Mouse (Mus musculus) C2C12 (cell line): ENCODE results near the gene Ppia. TPM values are rescaled to one million over a fixed set of nuclear protein-coding genes. Genes with fewer than 3 reads are reported as not detected.

Source experiments
- H3K27me3 ChIP-seq: one replicate; pipeline ENCODE4 v1.6.1; 2011; ENCODE audit not compliant: control insufficient read depth, insufficient read depth, insufficient read length
- H3K36me3 ChIP-seq: one replicate; pipeline ENCODE4 v1.6.1; 2011; ENCODE audit not compliant: control insufficient read depth, insufficient read depth
- H3K4me3 ChIP-seq: one replicate; pipeline ENCODE4 v1.5.1; 2011; ENCODE audit warnings: mild to moderate bottlenecking, control low read depth; ENCODE audit not compliant: poor library complexity, insufficient read depth, severe bottlenecking
- H3K79me2 ChIP-seq: one replicate; pipeline ENCODE4 v1.6.1; 2011; ENCODE audit not compliant: control insufficient read depth, insufficient read depth
- H3K79me3 ChIP-seq: one replicate; pipeline ENCODE4 v1.6.1; 2011; ENCODE audit warnings: low read depth, control low read depth
- H3ac ChIP-seq: one replicate; pipeline ENCODE3; 2011; ENCODE audit warnings: low read depth; ENCODE audit not compliant: control insufficient read depth, insufficient read length
- CEBPB ChIP-seq: IDR thresholded peaks from one replicate; pipeline ENCODE4 v1.6.1; 2011; ENCODE audit warnings: low read depth, mild to moderate bottlenecking, control low read depth, moderate library complexity
- CTCF ChIP-seq: IDR thresholded peaks from one replicate; pipeline ENCODE4 v1.5.1; 2011; ENCODE audit not compliant: control insufficient read depth, insufficient read depth, insufficient read length
- FOSL1 ChIP-seq: IDR thresholded peaks from one replicate; pipeline ENCODE4 v1.8.0; 2011; ENCODE audit warnings: mild to moderate bottlenecking, low read length; ENCODE audit not compliant: poor library complexity, insufficient read depth, severe bottlenecking
- MAX ChIP-seq: IDR thresholded peaks from one replicate; pipeline ENCODE4 v1.6.1; 2011; ENCODE audit warnings: mild to moderate bottlenecking, control low read depth
- MYOD1 ChIP-seq: IDR thresholded peaks from one replicate; pipeline ENCODE4 v1.6.1; 2011; ENCODE audit warnings: low read depth; ENCODE audit not compliant: control insufficient read depth, insufficient read length
- MYOG ChIP-seq: IDR thresholded peaks from one replicate; pipeline ENCODE4 v1.6.1; 2011; ENCODE audit not compliant: control insufficient read depth, insufficient read length; ENCODE audit errors: extremely low read depth
- USF1 ChIP-seq: IDR thresholded peaks from one replicate; pipeline ENCODE4 v1.6.1; 2011; ENCODE audit warnings: low read depth, mild to moderate bottlenecking, control low read depth, moderate library complexity
- polyA plus RNA-seq: library from polyadenylated mRNA; unstranded; fragments of >200 nt; fragmentation: generic; extraction: Trizol; gene quantifications from one replicate; pipeline ENCODE4 v1.2.1, GENCODE M21; 2012; ENCODE audit warnings: missing spikeins

The Ppia gene
- polyA plus RNA-seq, 1 experiment = 4,929 TPM

DNA sequence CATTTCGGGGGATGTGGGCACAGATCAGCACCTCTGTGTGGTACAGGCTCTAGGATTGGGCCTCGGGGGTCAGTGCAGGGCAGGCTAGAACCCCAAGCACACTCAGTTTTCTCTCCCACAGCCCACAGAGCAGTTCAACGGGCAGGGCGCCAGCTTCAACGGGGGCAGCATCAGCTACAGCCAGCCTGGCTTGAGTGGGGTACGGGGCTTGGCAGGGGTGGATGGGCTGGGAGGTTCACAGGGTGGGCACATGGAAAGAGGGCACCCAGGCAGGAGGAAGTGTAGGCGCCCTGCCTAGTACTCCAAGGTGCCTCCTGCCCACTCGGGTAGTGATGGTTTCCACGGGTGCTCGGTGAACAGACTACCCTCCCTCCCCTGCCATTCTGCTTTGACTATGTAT, 17.1 kb upstream of the Ppia start:
- peaks cover 41% of the 10 kb centered on the region for H3K36me3 ChIP-seq
- no peaks in the 10 kb centered on the region for H3K79me2 ChIP-seq
- no peak overlapping the region for H3K4me3 ChIP-seq
- TF ChIP-seq MYOD1 (no peak), MYOG (no peak), USF1 (no peak), CTCF (no peak), MAX (no peak), FOSL1 (no peak), CEBPB (no peak)
- no peak overlapping the region for H3ac ChIP-seq
- no peaks in the 10 kb centered on the region for H3K27me3 ChIP-seq
- no peaks in the 10 kb centered on the region for H3K79me3 ChIP-seq

DNA sequence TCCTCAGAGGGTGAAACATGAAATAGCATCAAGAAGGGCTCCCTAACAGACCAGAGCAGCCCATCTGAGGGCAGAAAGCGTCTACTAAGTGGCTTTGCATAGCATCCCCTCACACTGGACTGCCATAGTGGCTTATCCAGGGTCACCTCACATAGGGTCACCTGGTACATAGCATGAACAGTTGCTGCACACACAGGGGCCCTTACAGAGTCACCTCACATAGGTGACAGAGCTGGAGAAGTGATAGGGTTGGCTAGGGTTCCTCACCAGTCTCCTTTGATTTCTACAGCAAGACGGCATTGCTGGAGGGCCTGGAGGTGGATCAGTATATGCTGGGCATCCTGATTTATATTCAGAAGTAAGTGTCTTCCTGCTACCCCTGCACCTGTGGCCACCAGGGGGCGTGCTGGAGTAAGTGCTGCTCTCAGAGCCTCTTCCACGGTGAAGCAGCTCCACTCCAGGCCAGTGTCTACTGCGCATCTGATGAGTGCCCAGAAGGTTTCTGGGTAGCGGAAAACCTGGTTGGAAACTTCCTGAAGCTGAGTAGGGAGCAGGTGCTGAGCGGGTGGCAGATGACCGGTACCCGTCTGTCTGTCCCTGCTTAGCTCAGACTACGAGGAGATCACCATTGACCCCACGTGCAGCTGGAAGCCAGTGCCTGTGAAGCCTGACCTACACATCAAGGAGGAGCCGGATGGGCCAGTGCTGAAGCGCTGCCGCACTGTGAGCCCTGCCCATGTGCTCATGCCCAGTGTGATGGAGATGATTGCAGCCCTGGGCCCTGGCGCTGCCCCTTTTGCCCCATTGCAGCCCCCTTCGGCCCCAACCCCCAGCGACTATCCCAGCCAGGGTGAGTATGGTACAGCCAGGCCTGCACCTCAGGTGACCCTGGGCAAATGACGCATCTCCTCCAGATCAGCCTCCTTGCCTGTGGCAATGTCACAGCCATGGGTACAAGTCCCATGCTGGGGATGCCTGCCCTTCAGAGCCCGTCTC, 12.4 kb upstream of the Ppia start:
- no peak for TF ChIP-seq CEBPB
- TF ChIP-seq CTCF = peak; percentile 65
- Histone ChIP-seq H3K79me3 (no peaks in the 10 kb centered on the region), H3K79me2 (no peaks in the 10 kb centered on the region), H3ac (no peak overlapping the region), H3K36me3 (peaks cover 51% of the 10 kb centered on the region), H3K4me3 (peak overlapping the region; percentile 6), H3K27me3 (no peaks in the 10 kb centered on the region)

DNA sequence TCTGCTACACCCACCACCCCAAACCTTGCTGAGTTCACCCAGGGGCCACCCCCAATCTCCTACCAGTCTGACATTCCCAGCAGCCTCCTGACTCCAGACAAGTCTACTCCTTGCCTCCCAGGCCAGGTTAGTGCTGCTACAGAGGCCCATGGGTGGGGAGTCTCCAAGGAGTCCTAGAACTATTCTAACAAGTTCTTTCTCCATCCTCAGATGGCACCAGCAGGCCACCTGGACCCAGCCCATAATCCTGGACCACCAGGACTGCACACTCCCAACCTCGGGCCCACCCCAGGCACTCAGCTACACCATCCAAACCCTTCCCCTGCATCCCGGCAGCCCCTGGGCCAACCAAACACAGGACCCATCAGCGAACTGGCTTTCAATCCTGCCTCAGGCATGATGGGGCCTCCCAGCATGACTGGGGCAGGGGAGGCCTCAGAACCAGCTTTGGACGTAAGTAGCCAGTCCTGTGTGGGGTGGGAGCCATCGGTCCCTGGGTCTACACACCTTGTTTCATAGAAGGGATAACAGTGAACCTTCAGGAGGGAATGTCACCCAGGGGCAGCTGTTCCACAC, 11.3 kb upstream of the Ppia start:
- TF ChIP-seq CTCF = no peak
- TF ChIP-seq CEBPB = no peak
- no peak for TF ChIP-seq MYOD1
- TF ChIP-seq FOSL1 = no peak
- no peak for TF ChIP-seq MYOG
- no peak for TF ChIP-seq USF1
- no peak for TF ChIP-seq MAX
- Histone ChIP-seq H3K79me2 (no peaks in the 10 kb centered on the region), H3K4me3 (no peak overlapping the region), H3K27me3 (no peaks in the 10 kb centered on the region), H3K79me3 (no peaks in the 10 kb centered on the region), H3K36me3 (peaks cover 51% of the 10 kb centered on the region), H3ac (no peak overlapping the region)

DNA sequence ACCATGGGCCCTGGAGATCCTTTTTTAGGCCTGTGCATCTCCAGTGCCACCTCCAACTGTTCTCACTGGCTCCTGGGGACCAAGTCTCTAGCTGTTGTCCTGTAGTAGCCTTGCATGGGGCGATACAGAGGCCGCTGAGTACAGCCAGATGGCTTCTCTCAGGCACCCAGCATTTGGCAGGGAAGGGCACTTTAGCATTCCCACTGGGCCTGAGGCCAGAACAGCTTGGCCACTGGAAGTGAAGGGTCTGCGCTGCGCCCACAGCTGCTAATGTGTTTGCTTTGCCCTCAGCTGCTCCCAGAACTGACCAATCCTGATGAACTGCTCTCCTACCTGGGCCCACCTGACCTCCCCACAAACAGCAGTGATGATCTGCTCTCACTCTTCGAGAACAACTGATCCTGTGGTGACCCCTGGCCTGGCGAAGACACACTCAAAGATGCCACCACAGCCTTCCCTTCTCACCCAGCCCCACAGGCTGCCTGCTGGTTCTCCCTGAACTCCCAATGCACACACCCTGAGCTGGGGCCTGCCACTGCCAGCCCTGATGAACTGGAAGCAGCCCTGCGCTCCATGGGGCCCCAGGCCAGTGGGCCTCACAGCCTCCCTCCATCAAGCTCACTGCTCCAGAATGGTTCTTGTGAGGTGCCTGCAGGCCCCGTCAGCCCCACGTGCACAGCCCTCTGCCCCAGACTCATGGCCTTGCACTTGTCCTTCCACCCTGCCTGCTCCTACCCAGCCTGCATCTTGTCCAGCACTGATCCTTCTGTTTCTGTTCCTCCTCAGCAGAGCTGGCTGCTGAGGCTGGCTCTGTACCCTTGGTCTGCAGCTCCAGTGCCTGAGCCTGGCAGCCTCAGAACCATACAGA, 10.3 kb upstream of the Ppia start:
- Histone ChIP-seq H3K79me2 (no peaks in the 10 kb centered on the region), H3ac (no peak overlapping the region), H3K79me3 (no peaks in the 10 kb centered on the region), H3K27me3 (no peaks in the 10 kb centered on the region), H3K36me3 (peaks cover 43% of the 10 kb centered on the region), H3K4me3 (no peak overlapping the region)
- TF ChIP-seq CEBPB (no peak), USF1 (no peak), FOSL1 (no peak), CTCF (no peak), MYOD1 (no peak), MAX (no peak), MYOG (no peak)

DNA sequence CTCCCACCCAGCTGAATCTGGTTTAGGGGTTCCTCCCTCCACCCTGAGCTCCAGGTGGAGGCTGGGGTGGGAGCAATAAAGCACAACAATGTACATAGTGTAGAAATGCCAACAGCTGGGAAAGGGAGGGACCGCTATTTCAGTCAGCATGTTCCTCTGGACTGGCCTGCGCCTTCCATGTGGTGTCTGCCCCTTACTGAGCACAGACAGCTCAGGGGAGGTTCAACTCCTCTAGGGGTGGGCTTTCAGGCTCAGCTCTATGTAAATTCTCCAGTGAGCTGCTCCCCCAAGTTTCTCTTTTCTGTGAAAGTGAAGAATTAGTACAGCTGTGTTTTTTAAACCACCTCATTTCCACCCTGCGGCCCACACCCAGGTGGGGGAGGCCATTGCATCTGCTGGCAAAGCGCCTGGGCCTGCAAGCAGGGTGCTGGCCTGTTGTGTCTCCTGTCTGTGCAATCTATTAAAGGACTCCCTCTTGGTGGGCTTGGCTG, 9.6 kb upstream of the Ppia start:
- Histone ChIP-seq H3K4me3 (no peak overlapping the region), H3K79me2 (no peaks in the 10 kb centered on the region), H3K27me3 (no peaks in the 10 kb centered on the region), H3K36me3 (peaks cover 43% of the 10 kb centered on the region), H3ac (no peak overlapping the region), H3K79me3 (no peaks in the 10 kb centered on the region)
- TF ChIP-seq FOSL1 (no peak), CTCF (no peak), MYOG (no peak), USF1 (no peak), MAX (no peak), MYOD1 (no peak), CEBPB (no peak)
